Mouse (Mus musculus) limb, embryonic 10.5 days (tissue): Measurements from ENCODE around the gene Slc25a1. TPM values are rescaled to one million over a fixed set of nuclear protein-coding genes. Genes with fewer than 3 reads are reported as not detected.

Source experiments
- DNase-seq: peaks from one replicate; pipeline ENCODE4 v3.0.0-alpha.2; 2017; ENCODE audit warnings: low spot score
- H3K27ac ChIP-seq: fragments of 300-500 bp; sonication (generic); 2 replicates; pipeline ENCODE4 v1.5.1; 2016; ENCODE audit warnings: mild to moderate bottlenecking
- H3K27me3 ChIP-seq: fragments of 300-500 bp; sonication (generic); 2 replicates; pipeline ENCODE4 v1.6.1; 2016; ENCODE audit warnings: low read depth, mild to moderate bottlenecking; ENCODE audit not compliant: poor library complexity, severe bottlenecking
- H3K36me3 ChIP-seq: fragments of 300-500 bp; sonication (generic); 2 replicates; pipeline ENCODE4 v1.6.1; 2016; ENCODE audit warnings: mild to moderate bottlenecking, moderate library complexity
- H3K4me1 ChIP-seq: fragments of 300-500 bp; sonication (generic); 2 replicates; pipeline ENCODE4 v1.6.1; 2016
- H3K4me3 ChIP-seq: fragments of 300-500 bp; sonication (generic); 2 replicates; pipeline ENCODE4 v1.5.1; 2016; ENCODE audit warnings: mild to moderate bottlenecking, moderate library complexity
- H3K9me3 ChIP-seq: fragments of 300-500 bp; sonication (generic); replicated peaks from 2 replicates; pipeline ENCODE4 v1.6.1; 2016; ENCODE audit warnings: mild to moderate bottlenecking
- WGBS: fragments of 180-500 bp; shearing (Covaris S2); methylation state at CpG from one replicate; pipeline ENCODE4 v1.1.7; 2016; 5-methylcytosine and 5-hydroxymethylcytosine counted together
- polyA plus RNA-seq: library from polyadenylated mRNA; unstranded; fragments of >200 nt; fragmentation: Nextera tagmentation; extraction: Ambion mirVana; gene quantifications from 2 replicates; pipeline ENCODE4 v1.2.1, GENCODE M21; 2016

Gene Slc25a1
- polyA plus RNA-seq, 1 experiment from 2014 or later = 94.2 TPM

- under 1% methylated on average over 35 of the region's 35 CpGs for WGBS
- peaks cover 34% of the 10 kb centered on the region for H3K36me3 ChIP-seq
- DNase-seq = peak; percentile 88
- peak within 1 kb of the TSS; percentile 85 for H3K4me3 ChIP-seq
- H3K4me1 ChIP-seq = peaks cover 21% of the 10 kb centered on the region
- peak within 1 kb of the TSS; percentile 94 for H3K27ac ChIP-seq
- H3K27me3 ChIP-seq = peaks cover 47% of the 10 kb centered on the region
- no peaks in the 10 kb centered on the region for H3K9me3 ChIP-seq
Measured at GRCm38 (mm10) chr16:17911052-17911595, 16.9 kb downstream of the Slc25a1 start, which contains the start of gene Ess2. Ess2 (minus strand) TSS chr16:17911348.

- DNase-seq = no peak
- 93% methylated on average over 14 of the region's 14 CpGs for WGBS
- no peak within 1 kb of the TSS for H3K27ac ChIP-seq
- H3K27me3 ChIP-seq = no peaks in the 10 kb centered on the region
- no peaks in the 10 kb centered on the region for H3K9me3 ChIP-seq
- H3K4me1 ChIP-seq = no peaks in the 10 kb centered on the region
- H3K36me3 ChIP-seq = peaks cover 56% of the 10 kb centered on the region
- H3K4me3 ChIP-seq = no peak within 1 kb of the TSS
Measured at GRCm38 (mm10) chr16:17898462-17898861, 29.6 kb downstream of the Slc25a1 start, which contains the start of the genes Dgcr2 and Tssk2. Dgcr2 (minus strand) TSS chr16:17898562. Tssk2 (plus strand) TSS chr16:17898637.

GRCm38 (mm10) chr16:17896091-17896490 is 31.9 kb downstream of the Slc25a1 start:
- Histone ChIP-seq H3K9me3 (no peaks in the 10 kb centered on the region), H3K27me3 (no peaks in the 10 kb centered on the region), H3K4me1 (peaks cover 12% of the 10 kb centered on the region), H3K4me3 (no peak overlapping the region), H3K36me3 (peaks cover 32% of the 10 kb centered on the region), H3K27ac (no peak overlapping the region)
- no peak for DNase-seq

- H3K4me1 ChIP-seq = peaks cover 27% of the 10 kb centered on the region
- no peaks in the 10 kb centered on the region for H3K27me3 ChIP-seq
- H3K27ac ChIP-seq = no peak within 1 kb of the TSS
- no peak for DNase-seq
- no peaks in the 10 kb centered on the region for H3K9me3 ChIP-seq
- H3K36me3 ChIP-seq = peaks cover 15% of the 10 kb centered on the region
- H3K4me3 ChIP-seq = no peak within 1 kb of the TSS
- WGBS = 81% methylated on average over 2 of the region's 2 CpGs
Measured at GRCm38 (mm10) chr16:17893923-17894322, 34.1 kb downstream of the Slc25a1 start, which contains the start of gene Tssk1. Tssk1 (plus strand) TSS chr16:17894223.

GRCm38 (mm10) chr16:17892606-17893005 is 35.4 kb downstream of the Slc25a1 start:
- H3K27me3 ChIP-seq = no peaks in the 10 kb centered on the region
- H3K9me3 ChIP-seq = no peaks in the 10 kb centered on the region
- H3K27ac ChIP-seq = no peak overlapping the region
- no peak for DNase-seq
- peaks cover 5% of the 10 kb centered on the region; the same call in 1 of the 2 replicates for H3K36me3 ChIP-seq
- H3K4me3 ChIP-seq = no peak overlapping the region; the same call in 1 of the 2 replicates
- peaks cover 27% of the 10 kb centered on the region for H3K4me1 ChIP-seq
- 88% methylated on average over 3 of the region's 3 CpGs for WGBS

GRCm38 (mm10) chr16:17891567-17891959 is 36.5 kb downstream of the Slc25a1 start, which contains the start of gene Gm20518:
Gm20518 (minus strand) TSS chr16:17891671.
- H3K9me3 ChIP-seq = no peaks in the 10 kb centered on the region
- H3K36me3 ChIP-seq = peaks cover 5% of the 10 kb centered on the region; the same call in 1 of the 2 replicates
- peak; percentile 100 for DNase-seq
- peak within 1 kb of the TSS; percentile 97 for H3K27ac ChIP-seq
- peak within 1 kb of the TSS; percentile 95 for H3K4me3 ChIP-seq
- under 1% methylated on average over 38 of the region's 38 CpGs for WGBS
- no peaks in the 10 kb centered on the region for H3K27me3 ChIP-seq
- peaks cover 27% of the 10 kb centered on the region for H3K4me1 ChIP-seq

- peaks cover 8% of the 10 kb centered on the region for H3K36me3 ChIP-seq
- under 1% methylated on average over 44 of the region's 44 CpGs for WGBS
- H3K27me3 ChIP-seq = no peaks in the 10 kb centered on the region
- peak overlapping the region; percentile 97 for H3K27ac ChIP-seq
- H3K4me3 ChIP-seq = peak overlapping the region; percentile 95
- H3K4me1 ChIP-seq = peaks cover 27% of the 10 kb centered on the region
- no peaks in the 10 kb centered on the region for H3K9me3 ChIP-seq
- peak; percentile 71 for DNase-seq
Measured at GRCm38 (mm10) chr16:17890917-17891566, 37.0 kb downstream of the Slc25a1 start.

- no peaks in the 10 kb centered on the region for H3K27me3 ChIP-seq
- H3K4me3 ChIP-seq = peak overlapping the region; percentile 95
- no peak for DNase-seq
- peak overlapping the region; percentile 97 for H3K27ac ChIP-seq
- H3K4me1 ChIP-seq = peaks cover 27% of the 10 kb centered on the region
- H3K9me3 ChIP-seq = no peaks in the 10 kb centered on the region
- H3K36me3 ChIP-seq = peaks cover 15% of the 10 kb centered on the region
- WGBS = 69% methylated on average over 2 of the region's 2 CpGs
Measured at GRCm38 (mm10) chr16:17890342-17890727, 37.7 kb downstream of the Slc25a1 start.

- DNase-seq = no peak
- H3K9me3 ChIP-seq = no peaks in the 10 kb centered on the region
- peak overlapping the region; percentile 97; the same call in 1 of the 2 replicates for H3K27ac ChIP-seq
- H3K4me3 ChIP-seq = peak overlapping the region; percentile 95
- H3K36me3 ChIP-seq = peaks cover 20% of the 10 kb centered on the region
- H3K27me3 ChIP-seq = no peaks in the 10 kb centered on the region
- WGBS = 89% methylated on average over 6 of the region's 6 CpGs
- H3K4me1 ChIP-seq = peaks cover 27% of the 10 kb centered on the region
Measured at GRCm38 (mm10) chr16:17889689-17890341, 38.2 kb downstream of the Slc25a1 start.

- Histone ChIP-seq H3K36me3 (peaks cover 58% of the 10 kb centered on the region), H3K4me1 (peaks cover 3% of the 10 kb centered on the region; the same call in 1 of the 2 replicates)
- 78% methylated on average over 6 of the region's 6 CpGs for WGBS
Measured at GRCm38 (mm10) chr16:17884116-17884515, 43.9 kb downstream of the Slc25a1 start.

GRCm38 (mm10) chr16:17882196-17882595 is 45.8 kb downstream of the Slc25a1 start:
- no peaks in the 10 kb centered on the region for H3K27me3 ChIP-seq
- no peaks in the 10 kb centered on the region for H3K9me3 ChIP-seq
- DNase-seq = no peak
- no peak overlapping the region for H3K4me3 ChIP-seq
- no peak overlapping the region for H3K27ac ChIP-seq
- peaks cover 3% of the 10 kb centered on the region; the same call in 1 of the 2 replicates for H3K4me1 ChIP-seq
- H3K36me3 ChIP-seq = peaks cover 78% of the 10 kb centered on the region

More at GRCm38 (mm10) chr16:17884116-17884515, 43.9 kb downstream of the Slc25a1 start:
- H3K27ac ChIP-seq = no peak overlapping the region
- no peaks in the 10 kb centered on the region for H3K27me3 ChIP-seq
- DNase-seq = no peak
- H3K9me3 ChIP-seq = no peaks in the 10 kb centered on the region
- no peak overlapping the region for H3K4me3 ChIP-seq

GRCm38 (mm10) chr16:17879571-17879970 is 48.4 kb downstream of the Slc25a1 start:
- Histone ChIP-seq H3K36me3 (peaks cover 63% of the 10 kb centered on the region), H3K27me3 (no peaks in the 10 kb centered on the region), H3K4me1 (peaks cover 3% of the 10 kb centered on the region; the same call in 1 of the 2 replicates), H3K27ac (no peak overlapping the region), H3K9me3 (no peaks in the 10 kb centered on the region), H3K4me3 (no peak overlapping the region)
- WGBS = 91% methylated on average over 4 of the region's 4 CpGs
- DNase-seq = no peak

- Histone ChIP-seq H3K4me3 (no peak overlapping the region), H3K27me3 (no peaks in the 10 kb centered on the region), H3K9me3 (no peaks in the 10 kb centered on the region), H3K36me3 (peaks cover 59% of the 10 kb centered on the region), H3K4me1 (no peaks in the 10 kb centered on the region), H3K27ac (no peak overlapping the region)
- no peak for DNase-seq
- 95% methylated on average over 1 of the region's 1 CpGs for whole genome bisulfite sequencing
Measured at GRCm38 (mm10) chr16:17876096-17876495, 51.9 kb downstream of the Slc25a1 start.
